Mouse (Mus musculus) ES-Bruce4 (cell line): Measurements from ENCODE around the gene Hyal2.

ENCODE experiments used
- CTCF ChIP-seq: IDR thresholded peaks from one replicate; pipeline ENCODE4 v1.8.1; 2011; ENCODE audit warnings: low read depth, low read length
- POLR2A ChIP-seq: IDR thresholded peaks from one replicate; pipeline ENCODE4 v1.8.1; 2011; ENCODE audit warnings: low read length; ENCODE audit not compliant: insufficient read depth

DNA sequence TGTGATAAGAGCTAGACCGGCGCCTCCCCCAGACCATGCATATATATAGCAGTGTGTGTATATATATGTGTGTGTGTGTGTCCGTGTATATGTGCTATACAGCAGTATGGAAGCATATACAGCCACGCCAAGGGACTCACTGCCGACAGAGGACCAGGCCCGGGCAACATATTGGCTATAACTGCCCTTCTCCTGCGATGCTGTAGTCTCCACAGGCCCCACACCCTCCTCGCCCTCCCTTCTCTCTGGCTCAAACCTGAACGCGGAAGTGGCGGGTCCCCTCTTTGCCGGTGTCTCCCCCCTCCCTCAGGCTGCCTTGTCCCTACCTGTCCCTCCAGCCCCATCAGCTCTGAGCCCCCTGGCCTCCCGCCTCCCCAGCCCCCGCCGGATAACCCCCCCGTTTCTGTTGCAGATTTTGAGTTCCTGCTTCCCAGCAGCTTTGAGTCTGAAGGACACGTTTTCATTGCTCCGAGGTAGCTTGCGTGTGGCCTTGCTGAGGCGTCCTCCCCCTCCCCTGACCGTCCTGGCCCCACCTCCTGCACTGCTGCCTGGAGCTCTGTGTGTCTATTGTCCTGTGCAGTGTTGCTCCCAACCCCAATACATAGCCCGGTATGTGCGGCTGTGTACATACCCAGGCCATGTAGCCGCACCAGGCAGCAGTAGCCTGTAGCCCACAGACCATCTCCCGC lies 45.9 kb upstream of the Hyal2 start:
- no peak for TF ChIP-seq POLR2A
- no peak for TF ChIP-seq CTCF
